Mouse (Mus musculus) small intestine, adult 2 months (tissue): ENCODE measurements around the gene Zfp52. TPM values are rescaled to one million over a fixed set of nuclear protein-coding genes. Genes with fewer than 3 reads are reported as not detected.

Experiments used
- H3K27ac ChIP-seq: fragments of 200-500 bp; 2 replicates; pipeline ENCODE4 v1.5.1; 2012; ENCODE audit warnings: low read depth, low read length, control low read depth, inconsistent platforms; ENCODE audit not compliant: insufficient read depth
- H3K27me3 ChIP-seq: fragments of 200-500 bp; 2 replicates; pipeline ENCODE4 v1.6.1; 2012; ENCODE audit warnings: mild to moderate bottlenecking, moderate library complexity, low read length, inconsistent platforms; ENCODE audit not compliant: control insufficient read depth, insufficient read depth
- H3K36me3 ChIP-seq: fragments of 200-500 bp; 2 replicates; pipeline ENCODE4 v1.6.1; 2012; ENCODE audit warnings: mild to moderate bottlenecking, low read length, control low read depth, inconsistent platforms; ENCODE audit not compliant: control insufficient read depth, insufficient read depth
- H3K4me1 ChIP-seq: fragments of 200-500 bp; 2 replicates; pipeline ENCODE4 v1.6.1; 2012; ENCODE audit warnings: low read length, inconsistent platforms, mixed read lengths; ENCODE audit not compliant: control insufficient read depth, insufficient read depth, insufficient read length
- H3K4me3 ChIP-seq: fragments of 200-500 bp; 2 replicates; pipeline ENCODE4 v1.5.1; 2012; ENCODE audit warnings: low read depth, mild to moderate bottlenecking, control low read depth, inconsistent platforms, low read length, moderate library complexity
- CTCF ChIP-seq: fragments of 200-500 bp; IDR thresholded peaks from 2 replicates; pipeline ENCODE4 v1.5.1; 2012; ENCODE audit warnings: low read depth, mild to moderate bottlenecking, control low read depth, inconsistent platforms, low read length, moderate library complexity, mixed read lengths; ENCODE audit not compliant: insufficient replicate concordance, insufficient read length; ENCODE audit errors: extremely low read depth
- POLR2A ChIP-seq: fragments of 200-500 bp; IDR thresholded peaks from 2 replicates; pipeline ENCODE4 v1.6.1; 2012; ENCODE audit warnings: low read depth, mild to moderate bottlenecking, control low read depth, inconsistent platforms, low read length, moderate library complexity
- WGBS: fragments of 180-500 bp; shearing (Covaris S2); methylation state at CpG from one replicate; pipeline ENCODE4 v1.1.7; 2018; 5-methylcytosine and 5-hydroxymethylcytosine counted together
- polyA plus RNA-seq: library from polyadenylated mRNA; depleted of rRNA; stranded (reverse); fragments of >200 nt; gene quantifications from 2 replicates; pipeline ENCODE4 v1.2.3, GENCODE M21; 2012; rRNA removed

Gene Zfp52
- polyA plus RNA-seq, 1 experiment, result not detected

- Histone ChIP-seq H3K27ac (peak within 1 kb of the TSS; percentile 95), H3K4me1 (no peaks in the 10 kb centered on the region), H3K4me3 (peak within 1 kb of the TSS; percentile 93), H3K36me3 (peaks cover 4% of the 10 kb centered on the region), H3K27me3 (no peaks in the 10 kb centered on the region)
- WGBS, result 2% methylated on average over 29 of the region's 29 CpGs
- TF ChIP-seq CTCF (peak; percentile 26; the same call in 1 of the 2 replicates), POLR2A (no peak; the same call in 1 of the 2 replicates)
These were observed 31.5 kb downstream of the Zfp52 start, which contains the start of gene Zfp948 for GRCm38 (mm10) chr17:21566728-21567349. Gene Zfp948 (plus strand): TSS chr17:21567008.

GRCm38 (mm10) chr17:21567696-21568095, 32.4 kb downstream of the Zfp52 start:
- H3K27me3 ChIP-seq, result no peaks in the 10 kb centered on the region
- 30% methylated on average over 1 of the region's 1 CpGs for WGBS
- H3K36me3 ChIP-seq, result peaks cover 6% of the 10 kb centered on the region
- TF ChIP-seq CTCF (no peak), POLR2A (no peak)
- no peak overlapping the region for H3K27ac ChIP-seq
- no peaks in the 10 kb centered on the region for H3K4me1 ChIP-seq
- H3K4me3 ChIP-seq, result no peak overlapping the region

GRCm38 (mm10) chr17:21579080-21579479, 43.7 kb downstream of the Zfp52 start:
- H3K27me3 ChIP-seq, result no peaks in the 10 kb centered on the region
- TF ChIP-seq POLR2A (no peak), CTCF (no peak)
- peaks cover 13% of the 10 kb centered on the region for H3K36me3 ChIP-seq
- H3K27ac ChIP-seq, result no peak overlapping the region
- no peaks in the 10 kb centered on the region for H3K4me1 ChIP-seq
- 46% methylated on average over 1 of the region's 1 CpGs for WGBS
- H3K4me3 ChIP-seq, result no peak overlapping the region

GRCm38 (mm10) chr17:21579493-21580175, 44.3 kb downstream of the Zfp52 start:
- Histone ChIP-seq H3K27ac (no peak overlapping the region), H3K4me3 (no peak overlapping the region), H3K4me1 (no peaks in the 10 kb centered on the region), H3K36me3 (peaks cover 16% of the 10 kb centered on the region), H3K27me3 (no peaks in the 10 kb centered on the region)
- 25% methylated on average over 5 of the region's 5 CpGs for WGBS
- peak; percentile 51; the same call in 1 of the 2 replicates for TF ChIP-seq CTCF
- no peak for TF ChIP-seq POLR2A

GRCm38 (mm10) chr17:21585521-21585920, 50.2 kb downstream of the Zfp52 start:
- WGBS, result 98% methylated on average over 2 of the region's 2 CpGs
- Histone ChIP-seq H3K4me1 (no peaks in the 10 kb centered on the region), H3K27me3 (no peaks in the 10 kb centered on the region), H3K36me3 (peaks cover 38% of the 10 kb centered on the region), H3K27ac (no peak overlapping the region), H3K4me3 (no peak overlapping the region)
- TF ChIP-seq POLR2A, result no peak
- no peak for TF ChIP-seq CTCF

Other genes starting within 250 kb of the Zfp52 start
- gene Vmn1r237, start 223.7 kb upstream of the Zfp52 start, polyA plus RNA-seq, result not detected in 2 replicates
- gene Zfp677, start 151.8 kb upstream of the Zfp52 start, polyA plus RNA-seq, result 0.11 TPM in 1 of 2 replicates, not detected in the other
- 0.20 TPM in 1 of 2 replicates, not detected in the other for gene Zfp54, start 112.3 kb upstream of the Zfp52 start, polyA plus RNA-seq
- 0.08 and 0.15 TPM in 2 replicates for gene Zfp51, start 85.2 kb upstream of the Zfp52 start, polyA plus RNA-seq
- gene Zfp53, start 46.5 kb upstream of the Zfp52 start, polyA plus RNA-seq, result 2.5 and 2.6 TPM in 2 replicates
- gene Zfp948, start 31.5 kb downstream of the Zfp52 start, polyA plus RNA-seq, result 0.20 and 0.60 TPM in 2 replicates
- gene Zfp983, start 115.1 kb downstream of the Zfp52 start, polyA plus RNA-seq, result 0.11 and 0.28 TPM in 2 replicates
- gene Gm10226, start 156.3 kb downstream of the Zfp52 start, polyA plus RNA-seq, result not detected in 2 replicates
- gene Zfp760, start 172.2 kb downstream of the Zfp52 start, polyA plus RNA-seq, result 0.08 and 0.20 TPM in 2 replicates
- gene Zfp229, start 195.3 kb downstream of the Zfp52 start, polyA plus RNA-seq, result 0.30 and 0.37 TPM in 2 replicates